Mouse (Mus musculus) megakaryocyte, adult 5-6 weeks (primary cell): ENCODE measurements around the gene Tex33. TPM values are rescaled to one million over a fixed set of nuclear protein-coding genes. Genes with fewer than 3 reads are reported as not detected.
"Not testable (repeated sequence)": the region's sequence is repeated elsewhere in the genome, so short reads cannot be mapped to it uniquely, and the experiment has no call there.

Source experiments
- ATAC-seq: 2 replicates; pipeline ENCODE4 v1.8.0; 2016; ENCODE audit warnings: mild to moderate bottlenecking, inconsistent platforms; ENCODE audit not compliant: poor library complexity, severe bottlenecking
- total RNA-seq, 2 experiments: library from RNA; stranded (forward) in 1 of 2; stranded (reverse) in 1 of 2; fragments of 153-499, 151-499 nt in 1 of 2; fragments of 221-1000, 200-1000 nt in 1 of 2; gene quantifications; 2 replicates each; pipeline versions ENCODE4 v1.2.3 to v1.2.4; 2015 to 2017

Tex33 gene
- total RNA-seq, 2 experiments from 2014 or later = not detected

DNA sequence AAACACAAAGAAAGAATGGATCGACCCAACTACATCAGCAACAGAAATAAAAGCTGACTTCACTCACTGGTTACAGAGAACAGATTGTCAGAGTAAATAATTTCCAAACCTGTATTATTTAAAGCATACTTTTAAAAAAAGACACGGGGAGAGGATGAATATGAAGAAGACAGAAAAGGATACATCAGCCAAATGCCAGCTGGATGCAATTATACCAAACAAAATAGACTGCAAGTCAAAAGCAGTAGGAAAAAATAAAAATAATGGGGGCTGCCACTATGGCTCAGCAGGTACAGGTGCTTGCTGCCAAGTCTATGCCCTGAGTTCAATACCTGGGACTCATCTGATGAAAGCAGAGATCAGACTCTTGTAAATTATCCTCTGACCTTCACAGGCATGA is 15.5 kb downstream of the Tex33 start:
- ATAC-seq = no peak

DNA sequence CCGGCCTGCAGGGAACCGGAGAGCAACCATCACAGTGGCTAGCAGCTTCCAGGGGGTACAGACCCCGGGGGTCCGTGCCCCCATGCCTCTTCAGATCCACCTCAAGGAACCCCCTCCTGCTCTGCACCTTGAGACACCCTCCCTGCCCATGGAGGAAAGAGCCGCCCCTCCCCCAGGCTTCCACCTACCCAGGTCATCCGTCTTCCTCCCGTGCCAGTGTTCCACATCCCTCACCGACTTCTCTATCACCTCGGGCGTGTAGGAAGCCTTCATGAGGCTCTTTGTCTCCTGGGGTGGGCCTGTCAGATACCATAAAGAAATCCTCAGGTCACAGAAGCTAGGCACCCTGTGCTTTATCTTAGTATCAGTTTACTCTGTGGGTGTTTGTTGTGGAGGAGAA is 17.2 kb downstream of the Tex33 start:
- no peak for ATAC-seq

GRCm38 (mm10) chr15:78377859-78378258 is 17.9 kb downstream of the Tex33 start:
- no peak for ATAC-seq

DNA sequence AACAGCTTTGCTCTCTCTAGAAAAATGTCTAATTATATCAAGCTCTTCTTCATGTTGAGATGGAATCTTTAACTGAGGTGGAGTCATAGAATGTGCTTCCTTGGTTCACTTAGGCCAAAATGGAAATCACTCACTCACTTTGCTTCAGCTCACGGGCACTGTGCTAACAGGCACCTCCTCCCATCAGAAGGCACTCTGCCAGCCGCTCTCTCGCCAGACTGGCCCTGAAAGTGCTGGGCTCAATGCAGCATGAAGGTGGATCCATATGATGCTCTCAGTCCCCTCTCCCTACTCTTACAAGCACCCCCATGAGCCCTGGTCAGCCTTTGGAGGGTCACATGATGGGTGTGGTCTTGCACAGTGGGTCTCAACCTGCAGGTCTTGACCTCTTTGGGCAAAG is 21.5 kb downstream of the Tex33 start:
- no peak for ATAC-seq

DNA sequence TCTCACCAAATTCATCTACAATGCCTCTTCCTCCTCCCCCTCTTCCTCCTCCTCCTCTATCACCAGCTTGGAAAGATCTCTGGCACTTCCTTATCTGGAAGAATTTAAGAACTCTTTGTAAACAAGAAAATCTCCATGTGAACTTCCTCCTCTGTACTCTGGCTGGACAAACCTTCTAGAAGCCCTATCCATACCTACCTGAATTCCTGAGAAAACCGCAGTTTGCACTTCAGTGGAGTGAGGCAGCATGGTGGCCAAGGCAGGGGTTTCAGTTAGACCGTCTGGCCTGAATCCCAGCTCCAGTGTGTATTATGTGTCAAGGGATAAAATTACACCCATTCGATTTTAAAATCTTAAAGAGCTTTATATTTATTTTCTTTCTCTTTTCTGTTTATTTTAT is 22.9 kb downstream of the Tex33 start:
- ATAC-seq = no peak

GRCm38 (mm10) chr15:78369641-78370040 is 26.1 kb downstream of the Tex33 start:
- no peak for ATAC-seq

GRCm38 (mm10) chr15:78368926-78369346 is 26.8 kb downstream of the Tex33 start:
- peak; percentile 95 for ATAC-seq

- ATAC-seq = no peak
These were observed 27.9 kb downstream of the Tex33 start for GRCm38 (mm10) chr15:78367811-78368210.

DNA sequence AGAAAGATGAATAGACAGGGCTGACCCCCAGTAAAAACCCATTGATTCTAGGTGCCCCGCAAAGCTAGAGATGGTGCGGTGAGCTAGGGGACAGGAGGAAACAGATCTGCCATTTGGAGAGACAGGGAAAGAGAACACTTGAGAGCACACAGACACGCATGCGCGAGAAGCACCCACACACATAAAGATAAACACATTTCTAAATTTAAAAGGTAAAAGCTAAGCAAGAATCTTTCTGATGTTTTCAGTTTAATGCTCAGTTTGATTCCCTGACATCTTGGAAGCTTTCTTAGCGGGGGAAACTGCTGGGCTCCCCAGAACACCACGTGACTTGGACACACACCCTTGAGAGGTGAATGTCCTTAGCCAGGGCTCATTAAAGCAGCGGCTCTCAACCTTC is 28.8 kb downstream of the Tex33 start:
- ATAC-seq = no peak

DNA sequence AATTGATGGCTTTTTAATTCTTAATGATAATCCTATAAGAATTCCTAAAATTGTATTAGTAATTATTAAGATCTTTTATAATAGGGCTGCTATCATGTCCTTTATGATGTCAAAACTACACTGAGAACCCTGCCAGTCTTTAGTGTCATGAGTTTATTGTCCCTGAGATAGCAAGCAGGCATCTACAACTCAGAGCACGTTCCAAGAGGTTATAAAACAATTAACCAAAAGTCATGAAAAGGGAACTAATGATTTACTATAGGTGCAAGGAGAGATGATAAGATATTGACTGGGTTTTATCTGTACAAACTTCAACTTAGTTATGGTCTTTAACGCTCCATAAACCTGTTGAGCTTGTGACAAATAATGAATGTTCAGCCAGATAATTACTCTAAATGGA is 29.8 kb downstream of the Tex33 start:
- no peak for ATAC-seq

GRCm38 (mm10) chr15:78355548-78355947 is 40.2 kb downstream of the Tex33 start:
- peak; percentile 94 for ATAC-seq

DNA sequence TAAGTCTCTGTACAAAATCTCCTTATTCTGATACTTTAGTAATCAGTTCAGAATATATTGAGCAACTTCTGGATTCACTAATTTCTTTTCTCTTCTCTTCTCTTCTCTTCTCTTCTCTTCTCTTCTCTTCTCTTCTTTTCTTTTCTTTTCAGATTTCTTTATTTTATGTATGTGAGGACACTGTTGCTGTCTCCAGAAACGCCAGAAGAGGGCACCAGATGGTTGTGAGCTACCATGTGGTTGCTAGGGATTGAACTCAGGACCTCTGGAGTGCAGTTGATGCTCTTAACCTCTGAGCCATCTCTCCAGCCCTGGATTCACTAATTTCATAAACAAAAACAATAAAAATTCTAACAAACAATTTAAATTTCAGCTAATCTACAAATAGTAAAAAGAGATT is 40.8 kb downstream of the Tex33 start:
- ATAC-seq = peak; percentile 62

GRCm38 (mm10) chr15:78351586-78352165 is 44.0 kb downstream of the Tex33 start:
- ATAC-seq = no peak

- no peak for ATAC-seq
These were observed 51.1 kb downstream of the Tex33 start for GRCm38 (mm10) chr15:78344567-78344966.

DNA sequence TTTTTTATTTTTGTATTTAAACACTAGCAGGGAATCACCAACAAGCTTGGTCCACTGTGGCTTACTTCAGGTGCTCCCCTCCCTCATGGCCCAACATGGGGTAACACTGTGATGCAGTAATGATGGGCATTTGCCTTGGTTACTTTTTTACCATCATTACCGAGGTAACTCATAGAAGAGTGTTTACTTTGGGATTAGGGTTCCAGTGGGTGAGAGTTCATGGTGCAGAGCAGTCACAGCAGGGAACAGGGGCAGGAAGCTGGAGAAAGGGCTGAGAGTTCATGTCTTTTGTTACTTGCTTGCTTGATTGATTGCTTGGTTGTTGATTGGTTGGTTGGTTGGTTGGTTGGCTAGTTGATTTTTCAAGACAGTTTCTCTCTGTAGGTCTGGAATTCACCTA is 52.0 kb downstream of the Tex33 start:
- no peak for ATAC-seq

DNA sequence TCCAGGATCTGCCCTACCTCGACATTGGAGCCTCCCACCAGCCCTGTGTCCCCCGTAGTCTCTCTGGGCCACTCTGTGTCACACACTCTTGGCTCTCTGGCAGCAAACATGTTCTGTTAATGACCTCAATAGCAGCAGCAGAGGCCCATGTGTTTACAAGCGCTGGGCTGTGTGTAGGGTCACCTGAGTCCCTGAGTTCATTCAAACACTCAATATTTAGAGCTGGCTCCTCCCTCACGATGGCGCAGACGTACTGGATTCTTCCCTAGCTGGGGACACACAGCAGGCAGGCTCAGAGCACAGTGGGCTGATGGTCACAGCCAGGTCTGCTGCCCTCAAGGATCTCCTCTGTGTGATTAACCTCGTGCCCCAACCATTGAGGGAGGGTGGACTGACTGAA is 54.8 kb downstream of the Tex33 start:
- not testable (repeated sequence) for ATAC-seq

DNA sequence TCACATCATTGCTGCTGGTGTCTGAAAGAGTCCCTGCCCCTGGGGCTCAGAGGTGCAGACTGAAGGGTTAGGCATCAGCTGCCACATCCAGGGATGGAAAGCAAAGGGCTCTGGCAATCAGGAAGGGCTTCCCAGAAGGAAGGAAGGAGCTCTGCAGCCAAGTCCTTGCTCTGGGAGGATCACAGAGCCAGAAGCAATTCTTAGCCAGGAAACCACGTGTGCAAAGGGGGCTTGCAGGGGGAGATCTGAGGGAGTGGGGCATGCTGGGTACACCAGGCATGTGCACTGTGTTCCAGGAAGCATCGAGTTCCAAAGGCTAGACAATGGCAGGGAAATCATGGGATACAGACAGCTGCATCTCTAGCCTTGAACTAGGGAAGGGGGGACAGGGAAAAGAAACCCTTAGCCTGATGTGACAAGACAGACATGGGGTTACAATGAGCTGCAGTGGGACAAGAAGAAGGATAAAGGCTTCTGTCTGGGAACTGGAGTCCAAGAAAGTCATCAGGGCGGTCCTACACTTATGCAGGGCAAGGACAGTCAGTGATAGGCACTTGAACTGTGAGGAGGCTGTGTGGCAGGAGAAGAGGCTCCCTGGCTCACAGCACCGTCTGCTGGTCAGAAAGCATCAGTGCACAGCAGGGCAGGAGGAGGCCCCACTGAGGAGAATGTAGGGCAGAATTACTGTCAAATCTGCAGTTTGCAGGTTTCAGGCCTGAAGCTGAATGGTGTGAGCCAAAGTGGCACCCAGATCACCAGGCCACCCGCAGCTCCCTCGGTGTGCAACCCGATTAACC is 55.9 kb downstream of the Tex33 start:
- ATAC-seq = peak; percentile 94

GRCm38 (mm10) chr15:78334380-78334779 is 61.3 kb downstream of the Tex33 start:
- ATAC-seq = no peak

DNA sequence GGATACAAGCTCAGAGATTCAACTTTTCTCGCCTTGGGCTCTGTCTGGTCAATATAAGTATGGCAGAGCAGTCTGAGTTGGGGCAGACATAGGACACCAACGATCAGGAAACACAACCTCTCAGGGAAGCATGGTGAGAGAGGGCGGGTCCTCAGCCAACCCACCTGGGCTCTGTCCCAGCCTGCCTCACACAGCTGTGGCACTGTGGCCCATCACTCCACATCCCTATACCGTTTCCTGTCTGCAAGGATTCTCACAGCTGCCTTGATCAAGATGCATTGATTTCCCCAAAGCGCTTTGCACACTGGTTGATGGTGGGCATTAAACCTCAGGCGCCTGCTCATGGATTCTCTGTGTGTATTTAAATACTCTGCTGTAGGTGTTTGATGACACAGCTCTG is 62.7 kb downstream of the Tex33 start:
- ATAC-seq = no peak

DNA sequence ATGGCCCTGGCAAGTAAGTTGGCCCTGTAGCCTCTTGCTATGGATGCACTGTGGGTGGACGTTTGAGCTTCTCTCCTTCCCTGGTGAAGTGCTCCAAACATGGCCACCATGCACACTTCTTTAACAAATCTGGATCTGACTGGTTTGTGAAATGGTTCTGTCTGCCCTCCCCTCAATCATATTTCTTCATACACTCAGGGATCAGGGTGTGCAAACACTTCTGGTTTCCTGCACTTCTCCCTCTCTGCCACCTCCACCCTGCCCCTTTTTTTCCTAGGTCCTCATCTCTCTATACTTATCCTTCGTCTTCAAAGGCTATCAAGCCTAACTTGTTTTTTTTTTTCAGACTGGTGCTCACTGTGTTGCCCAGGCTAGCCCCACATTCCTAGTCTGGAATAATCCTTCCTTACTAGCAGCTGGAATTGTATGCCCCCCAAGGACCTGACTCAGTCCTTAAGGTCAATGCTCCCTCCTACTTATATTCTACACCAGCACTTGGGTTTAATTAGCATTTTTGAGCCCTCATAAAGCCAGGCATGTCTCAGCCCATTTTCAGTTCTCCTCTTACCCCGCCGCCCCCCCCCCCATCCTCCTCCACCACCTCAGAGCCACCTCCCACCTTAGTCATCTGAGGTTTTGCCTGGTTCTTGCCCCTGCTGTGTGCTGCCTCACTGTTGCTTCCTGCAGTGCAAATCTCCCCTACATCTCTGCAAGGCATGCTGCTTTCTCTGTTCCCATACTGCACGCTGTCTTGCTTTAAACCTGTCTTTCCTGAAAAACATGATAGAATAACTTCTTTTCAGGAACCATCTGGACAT is 64.0 kb downstream of the Tex33 start:
- ATAC-seq = peak; percentile 28

DNA sequence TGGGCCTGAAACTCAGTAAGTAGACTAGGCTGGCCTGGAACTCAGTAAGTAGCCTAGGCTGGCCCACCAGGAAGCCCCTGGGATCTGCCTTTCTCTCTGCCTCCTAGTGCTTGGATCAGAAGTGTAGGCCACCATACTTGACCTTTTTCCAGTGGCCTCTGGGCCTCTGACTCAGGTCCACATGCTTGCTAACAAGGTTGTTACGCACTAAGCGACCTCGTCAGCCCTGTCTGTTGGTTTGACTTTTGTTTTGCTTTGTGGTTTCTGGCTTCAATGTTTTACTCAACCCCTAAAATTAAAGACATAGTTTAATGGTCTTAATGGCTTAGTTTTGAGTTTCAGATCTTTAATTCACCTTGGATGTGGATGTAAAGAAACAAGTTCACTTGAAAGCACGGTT is 65.0 kb downstream of the Tex33 start:
- no peak for ATAC-seq

DNA sequence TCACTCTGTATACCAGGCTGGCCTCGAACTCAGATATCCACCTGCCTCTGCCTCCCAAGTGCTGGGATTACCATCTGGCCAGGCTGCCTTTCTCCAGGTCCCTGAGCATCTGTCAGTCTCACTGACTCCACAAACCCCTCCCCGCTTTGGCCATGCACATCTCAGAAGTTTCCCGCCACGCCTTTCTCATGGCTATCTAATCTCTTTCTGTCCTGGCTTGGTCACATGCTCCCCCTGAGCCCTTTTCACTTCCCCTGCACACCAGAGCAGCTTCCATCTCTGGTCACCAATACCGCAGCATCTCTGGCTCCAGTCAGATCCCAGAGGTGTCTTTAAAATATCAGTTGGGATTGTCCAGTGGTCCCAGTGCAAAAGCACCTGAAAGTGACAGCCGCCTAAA is 65.7 kb downstream of the Tex33 start:
- ATAC-seq = not testable (repeated sequence)
